In genomic region chr5:113514062-113514461, GRCm38 (mm10) we compare ENCODE assay signal across 17 mouse cellular contexts. TPM values are rescaled to one million over a fixed set of nuclear protein-coding genes. Genes with fewer than 3 reads are reported as not detected.
DNase-seq lines count a peak whose midpoint lies in the region; ATAC-seq and TF ChIP-seq lines count a peak whose summit lies in the region.
"Had no signal": no experiment of that assay in that cellular context is flagged by ENCODE, and none has a peak within 500 bp of the region (broad histone marks: within the 10 kb centered on the region; RNA-seq: fewer than 3 reads in every experiment).

No protein-coding gene starts in this region.

- intact Hi-C loops in left cerebral cortex, postnatal 10 days (cut with DNase I) = no loop called here

- H3K27me3 ChIP-seq in heart, embryonic 15.5 days = peaks cover 2% of the 10 kb centered on the region; the same call in 1 of the 2 replicates
- H3K27me3 ChIP-seq: hindbrain, embryonic 15.5 days; liver, embryonic 13.5 days; stomach, embryonic 15.5 days had no signal

- WGBS in heart, embryonic 15.5 days = 34% methylated on average over 6 of the region's 6 CpGs

- DNase-seq in heart, adult 18-20 months = no peak
- no peak for DNase-seq in ES-E14 (ENCODE audit: low read depth, low spot score)
- peak; percentile 73 to 76 for DNase-seq in cerebellum, postnatal 14 days
- DNase-seq in left cerebral cortex, postnatal 10 days (ENCODE audit: extremely low spot score in 1 of 2, low spot score in 2 of 2) = peak; percentile 78 to 86
- no peak for DNase-seq in thymus, postnatal 25 days
- no peak for DNase-seq in Muller cell, postnatal 12 days (ENCODE audit: inconsistent ontology term)
- no peak for DNase-seq in kidney, adult 8-10 months
- DNase-seq: adrenal gland, postnatal 10 days; kidney, postnatal 25 days; liver, embryonic 13.5 days; retina, postnatal 1 day had no signal

- H3K36me3 ChIP-seq in heart, embryonic 15.5 days = no peaks in the 10 kb centered on the region
- no peaks in the 10 kb centered on the region for H3K36me3 ChIP-seq in ES-E14 (ENCODE audit: control insufficient read depth, insufficient read depth, low read length, poor library complexity, severe bottlenecking)
- H3K36me3 ChIP-seq: hindbrain, embryonic 15.5 days; liver, embryonic 13.5 days; stomach, embryonic 15.5 days had no signal

- H3K4me1 ChIP-seq in heart, embryonic 15.5 days (replicated peaks) = peaks cover 45% of the 10 kb centered on the region
- peaks cover 0 to 17% of the 10 kb centered on the region in 2 experiments; a peak in 1 of 4 replicates for H3K4me1 ChIP-seq in ES-E14 (ENCODE audit: control insufficient read depth in 2 of 2, insufficient read depth in 2 of 2, low read length in 2 of 2, poor library complexity in 1 of 2)
- H3K4me1 ChIP-seq: liver, embryonic 13.5 days; stomach, embryonic 15.5 days had no signal

- no peaks in the 10 kb centered on the region for H3K9me3 ChIP-seq in heart, embryonic 15.5 days (replicated peaks)
- H3K9me3 ChIP-seq in ES-E14 (ENCODE audit: control insufficient read depth, insufficient read depth, low read depth, low read length) = no peaks in the 10 kb centered on the region
- H3K9me3 ChIP-seq: hindbrain, embryonic 15.5 days; liver, embryonic 13.5 days; stomach, embryonic 15.5 days had no signal

- H3K4me3 ChIP-seq in heart, embryonic 15.5 days = no peak overlapping the region
- H3K4me3 ChIP-seq in ES-E14 (ENCODE audit: insufficient read depth in 1 of 2, low read depth in 1 of 2, low read length in 2 of 2, poor library complexity in 1 of 2, severe bottlenecking in 1 of 2) = no peak overlapping the region
- H3K4me3 ChIP-seq: hindbrain, embryonic 15.5 days; liver, embryonic 13.5 days; myocyte; stomach, embryonic 15.5 days had no signal

- no peak overlapping the region for H3K4me2 ChIP-seq in heart, embryonic 15.5 days
- H3K4me2 ChIP-seq: hindbrain, embryonic 15.5 days; liver, embryonic 13.5 days; stomach, embryonic 15.5 days had no signal

- in situ Hi-C loops in ES-E14 (cut with MboI; ENCODE audit: low sequenced_read_pairs in 2 of 2, unreplicated experiment in 2 of 2) = no loop called here

- peak overlapping the region; percentile 53; the same call in 1 of the 2 replicates for H3K27ac ChIP-seq in heart, embryonic 15.5 days
- H3K27ac ChIP-seq in ES-E14 (ENCODE audit: insufficient read depth, low read depth, low read length, poor library complexity, severe bottlenecking) = peak overlapping the region; percentile 23; the same call in 1 of the 2 replicates
- H3K27ac ChIP-seq: hindbrain, embryonic 15.5 days; liver, embryonic 13.5 days; macrophage; stomach, embryonic 15.5 days had no signal

- H3K9ac ChIP-seq in heart, embryonic 15.5 days = no peak overlapping the region
- H3K9ac ChIP-seq in ES-E14 (ENCODE audit: insufficient read depth, low read depth, low read length, poor library complexity, severe bottlenecking) = no peak overlapping the region
- H3K9ac ChIP-seq: hindbrain, embryonic 15.5 days; liver, embryonic 13.5 days; stomach, embryonic 15.5 days had no signal

- ATAC-seq in heart, embryonic 15.5 days (replicated peaks; ENCODE audit: insufficient number of reproducible peaks, insufficient read depth, low FRiP score, low read depth) = no peak; the same call in 1 of the 2 replicates

TF ChIP-seq in ES-E14, 5 proteins besides CTCF, POLR2A, EP300 and RAD21:
- TF ChIP-seq MAFK (IDR thresholded peaks at IDR 0.05; ENCODE audit: insufficient read depth, low read depth, low read length) (no peak), CHD2 (IDR thresholded peaks at IDR 0.05; ENCODE audit: low read depth, low read length) (no peak), HCFC1 (IDR thresholded peaks at IDR 0.05; ENCODE audit: borderline replicate concordance, insufficient read depth, low read length) (no peak), ZC3H11A (IDR thresholded peaks at IDR 0.05; ENCODE audit: borderline replicate concordance, low read depth, low read length) (no peak), ZNF384 (IDR thresholded peaks at IDR 0.05; ENCODE audit: low read depth, low read length) (no peak)

RNA-seq across cellular contexts. Expression of gene Wscd2, which starts 23.9 kb away (rescaled TPM):
- 2.5 and 4.2 TPM in 2 replicates for polyA plus RNA-seq in heart, embryonic 15.5 days (2015; fragmentation: Nextera tagmentation; extraction: Ambion mirVana)
- total RNA-seq in heart, adult 18-20 months (2021) = under 1 TPM; 0.22 to 0.23 TPM
- 2.6 and 3.4 TPM in 2 replicates for total RNA-seq in ES-E14 (2012; rRNA removed)
- 10 to 100 TPM; 57.3 to 60.8 TPM for total RNA-seq in left cerebral cortex, postnatal 10 days (2021)
- total RNA-seq: common myeloid progenitor, adult 5-6 weeks had no signal
- polyA plus RNA-seq: macrophage, myocyte had no signal

Comparison
In these comparisons a context has a peak if more than half of its experiments do, and no peak if none do; other contexts are left out.
1. DNase-seq: peak in cerebellum, postnatal 14 days (2 of 2) and left cerebral cortex, postnatal 10 days (2 of 2); none in heart, adult 18-20 months (0 of 2), ES-E14 (single experiment), thymus, postnatal 25 days (single experiment), Muller cell, postnatal 12 days (single experiment) and kidney, adult 8-10 months (0 of 2).
2. RNA of gene Wscd2, which starts 23.9 kb away (total RNA-seq): 57.3 to 60.8 TPM in left cerebral cortex, postnatal 10 days; 2.6 to 3.4 TPM in ES-E14 and 0.22 to 0.23 TPM in heart, adult 18-20 months; every median in the first group is over 10 times any median in the second.